Mouse (Mus musculus): ENCODE data around the gene Lrrc4.

DNA sequence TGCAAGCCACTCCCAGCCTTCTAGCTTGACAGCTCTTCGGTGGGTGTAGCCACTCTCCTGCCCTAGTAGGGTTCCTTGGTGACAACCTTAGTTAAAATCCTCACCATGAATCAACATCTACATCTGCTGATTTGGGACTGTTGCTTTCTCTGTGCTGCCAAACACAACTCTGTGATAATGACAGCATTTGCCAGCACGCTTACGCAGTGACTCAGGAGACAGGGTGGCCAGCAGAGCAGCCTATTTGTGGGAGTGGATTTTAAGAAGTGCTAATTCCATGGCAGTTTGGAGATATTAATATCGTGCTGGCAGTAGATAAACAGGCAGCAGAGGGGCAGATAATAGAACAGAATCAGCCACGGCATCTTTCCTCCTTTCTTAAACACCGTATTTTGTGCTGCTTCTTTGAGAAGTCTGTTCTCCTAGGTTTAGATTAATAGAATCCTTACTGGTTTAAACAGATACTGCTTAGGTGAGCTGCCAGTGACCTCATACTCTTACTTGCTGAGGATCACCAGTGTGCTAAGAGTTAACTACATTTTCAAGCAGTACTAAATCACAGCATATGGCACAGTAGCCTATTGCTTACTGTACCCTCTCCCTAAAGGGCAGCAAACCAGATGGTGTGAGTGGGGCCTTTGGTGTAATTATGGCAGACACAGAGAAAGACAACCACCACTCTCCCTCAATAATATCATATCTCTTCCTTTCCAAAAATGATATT is 126.0 kb downstream of the Lrrc4 start:
- TF ChIP-seq POLR2AphosphoS5 (IDR thresholded peaks at IDR 0.05; ENCODE audit: insufficient replicate concordance, low read depth, low read length) (no peak), CTCF (IDR thresholded peaks at IDR 0.05; ENCODE audit: low read depth, low read length) (no peak)
